Mouse (Mus musculus): Measurements from ENCODE around the gene Scrn3. TPM values are rescaled to one million over a fixed set of nuclear protein-coding genes. Genes with fewer than 3 reads are reported as not detected.

Gene Scrn3
- total RNA-seq, 1 experiment = 10.6 TPM

- Histone ChIP-seq H3K27ac (ENCODE audit: insufficient read depth, low read depth, low read length, poor library complexity, severe bottlenecking) (no peak overlapping the region), H3K9me3 (ENCODE audit: control insufficient read depth, insufficient read depth, low read depth, low read length) (no peaks in the 10 kb centered on the region), H3K4me3 (ENCODE audit: insufficient read depth in 1 of 2, low read depth in 1 of 2, low read length in 2 of 2, poor library complexity in 1 of 2, severe bottlenecking in 1 of 2) (no peak overlapping the region), H3K9ac (ENCODE audit: insufficient read depth, low read depth, low read length, poor library complexity, severe bottlenecking) (no peak overlapping the region), H3K4me1 (ENCODE audit: control insufficient read depth in 2 of 2, insufficient read depth in 2 of 2, low read length in 2 of 2, poor library complexity in 1 of 2) (peaks cover 0 to 4% of the 10 kb centered on the region in 2 experiments; a peak in 2 of 4 replicates), H3K36me3 (ENCODE audit: control insufficient read depth, insufficient read depth, low read length, poor library complexity, severe bottlenecking) (peaks cover 5% of the 10 kb centered on the region)
- in situ Hi-C loops (cut with MboI; ENCODE audit: low sequenced_read_pairs in 2 of 2, unreplicated experiment in 2 of 2) = no loop called here
- no peak for DNase-seq (ENCODE audit: low read depth, low spot score)
- TF ChIP-seq CHD2 (IDR thresholded peaks at IDR 0.05; ENCODE audit: low read depth, low read length) (no peak), HCFC1 (IDR thresholded peaks at IDR 0.05; ENCODE audit: borderline replicate concordance, insufficient read depth, low read length) (no peak), ZNF384 (IDR thresholded peaks at IDR 0.05; ENCODE audit: low read depth, low read length) (no peak), ZC3H11A (IDR thresholded peaks at IDR 0.05; ENCODE audit: borderline replicate concordance, low read depth, low read length) (no peak), MAFK (IDR thresholded peaks at IDR 0.05; ENCODE audit: insufficient read depth, low read depth, low read length) (no peak)
Measured at GRCm38 (mm10) chr2:73319218-73319617, 6.8 kb downstream of the Scrn3 start.

GRCm38 (mm10) chr2:73322991-73323390 lies 10.6 kb downstream of the Scrn3 start:
- H3K36me3 ChIP-seq (ENCODE audit: control insufficient read depth, insufficient read depth, low read length, poor library complexity, severe bottlenecking) = peaks cover 5% of the 10 kb centered on the region
- peaks cover 0 to 4% of the 10 kb centered on the region in 2 experiments; a peak in 2 of 4 replicates for H3K4me1 ChIP-seq (ENCODE audit: control insufficient read depth in 2 of 2, insufficient read depth in 2 of 2, low read length in 2 of 2, poor library complexity in 1 of 2)
- H3K9me3 ChIP-seq (ENCODE audit: control insufficient read depth, insufficient read depth, low read depth, low read length) = no peaks in the 10 kb centered on the region
- in situ Hi-C loops (cut with MboI; ENCODE audit: low sequenced_read_pairs in 2 of 2, unreplicated experiment in 2 of 2) = no loop called here
- no peak overlapping the region for H3K9ac ChIP-seq (ENCODE audit: insufficient read depth, low read depth, low read length, poor library complexity, severe bottlenecking)
- TF ChIP-seq HCFC1 (IDR thresholded peaks at IDR 0.05; ENCODE audit: borderline replicate concordance, insufficient read depth, low read length) (no peak), CHD2 (IDR thresholded peaks at IDR 0.05; ENCODE audit: low read depth, low read length) (no peak), ZC3H11A (IDR thresholded peaks at IDR 0.05; ENCODE audit: borderline replicate concordance, low read depth, low read length) (no peak), MAFK (IDR thresholded peaks at IDR 0.05; ENCODE audit: insufficient read depth, low read depth, low read length) (no peak), ZNF384 (IDR thresholded peaks at IDR 0.05; ENCODE audit: low read depth, low read length) (no peak)
- DNase-seq (ENCODE audit: low read depth, low spot score) = peak; percentile 45
- H3K27ac ChIP-seq (ENCODE audit: insufficient read depth, low read depth, low read length, poor library complexity, severe bottlenecking) = no peak overlapping the region
- H3K4me3 ChIP-seq (ENCODE audit: insufficient read depth in 1 of 2, low read depth in 1 of 2, low read length in 2 of 2, poor library complexity in 1 of 2, severe bottlenecking in 1 of 2) = no peak overlapping the region

DNA sequence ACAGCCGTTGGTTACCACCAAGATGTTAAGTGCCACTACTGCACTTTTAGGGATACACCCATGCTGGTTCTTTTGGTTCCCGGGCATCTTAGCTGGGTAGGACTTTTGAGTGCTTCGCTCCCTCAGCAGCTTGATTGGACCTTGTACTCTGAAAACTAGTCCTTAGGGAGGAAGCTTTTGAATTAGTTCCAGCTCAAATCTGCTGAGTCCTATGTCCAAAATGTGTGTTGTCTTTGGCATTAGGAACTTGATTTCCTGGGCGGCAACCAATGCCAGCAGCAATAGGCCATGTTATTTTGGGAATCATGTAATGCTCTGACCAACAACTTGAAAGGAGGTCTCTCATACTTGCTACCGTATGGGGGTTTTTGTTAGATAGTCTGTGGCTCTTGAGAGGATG lies 13.5 kb downstream of the Scrn3 start:
- Histone ChIP-seq H3K27ac (ENCODE audit: insufficient read depth, low read depth, low read length, poor library complexity, severe bottlenecking) (no peak overlapping the region), H3K9me3 (ENCODE audit: control insufficient read depth, insufficient read depth, low read depth, low read length) (no peaks in the 10 kb centered on the region), H3K36me3 (ENCODE audit: control insufficient read depth, insufficient read depth, low read length, poor library complexity, severe bottlenecking) (no peaks in the 10 kb centered on the region), H3K9ac (ENCODE audit: insufficient read depth, low read depth, low read length, poor library complexity, severe bottlenecking) (no peak overlapping the region), H3K4me3 (ENCODE audit: insufficient read depth in 1 of 2, low read depth in 1 of 2, low read length in 2 of 2, poor library complexity in 1 of 2, severe bottlenecking in 1 of 2) (no peak overlapping the region), H3K4me1 (ENCODE audit: control insufficient read depth in 2 of 2, insufficient read depth in 2 of 2, low read length in 2 of 2, poor library complexity in 1 of 2) (peaks cover 0 to 4% of the 10 kb centered on the region in 2 experiments; a peak in 2 of 4 replicates)
- no peak for TF ChIP-seq ZNF384 (IDR thresholded peaks at IDR 0.05; ENCODE audit: low read depth, low read length)
- no peak for TF ChIP-seq MAFK (IDR thresholded peaks at IDR 0.05; ENCODE audit: insufficient read depth, low read depth, low read length)
- TF ChIP-seq CHD2 (IDR thresholded peaks at IDR 0.05; ENCODE audit: low read depth, low read length) = no peak
- no peak for TF ChIP-seq HCFC1 (IDR thresholded peaks at IDR 0.05; ENCODE audit: borderline replicate concordance, insufficient read depth, low read length)
- TF ChIP-seq ZC3H11A (IDR thresholded peaks at IDR 0.05; ENCODE audit: borderline replicate concordance, low read depth, low read length) = no peak
- in situ Hi-C loops (cut with MboI; ENCODE audit: low sequenced_read_pairs in 2 of 2, unreplicated experiment in 2 of 2) = no loop called here
- no peak for DNase-seq (ENCODE audit: low read depth, low spot score)

- Histone ChIP-seq H3K36me3 (ENCODE audit: control insufficient read depth, insufficient read depth, low read length, poor library complexity, severe bottlenecking) (no peaks in the 10 kb centered on the region), H3K9ac (ENCODE audit: insufficient read depth, low read depth, low read length, poor library complexity, severe bottlenecking) (no peak overlapping the region), H3K4me1 (ENCODE audit: control insufficient read depth in 2 of 2, insufficient read depth in 2 of 2, low read length in 2 of 2, poor library complexity in 1 of 2) (no peaks in the 10 kb centered on the region), H3K9me3 (ENCODE audit: control insufficient read depth, insufficient read depth, low read depth, low read length) (no peaks in the 10 kb centered on the region), H3K27ac (ENCODE audit: insufficient read depth, low read depth, low read length, poor library complexity, severe bottlenecking) (no peak overlapping the region), H3K4me3 (ENCODE audit: insufficient read depth in 1 of 2, low read depth in 1 of 2, low read length in 2 of 2, poor library complexity in 1 of 2, severe bottlenecking in 1 of 2) (no peak overlapping the region)
- no peak for DNase-seq (ENCODE audit: low read depth, low spot score)
- no peak for TF ChIP-seq CHD2 (IDR thresholded peaks at IDR 0.05; ENCODE audit: low read depth, low read length)
- no peak for TF ChIP-seq HCFC1 (IDR thresholded peaks at IDR 0.05; ENCODE audit: borderline replicate concordance, insufficient read depth, low read length)
- no peak for TF ChIP-seq MAFK (IDR thresholded peaks at IDR 0.05; ENCODE audit: insufficient read depth, low read depth, low read length)
- TF ChIP-seq ZC3H11A (IDR thresholded peaks at IDR 0.05; ENCODE audit: borderline replicate concordance, low read depth, low read length) = no peak
- TF ChIP-seq ZNF384 (IDR thresholded peaks at IDR 0.05; ENCODE audit: low read depth, low read length) = no peak
- in situ Hi-C loops (cut with MboI; ENCODE audit: low sequenced_read_pairs in 2 of 2, unreplicated experiment in 2 of 2) = no loop called here
Measured at GRCm38 (mm10) chr2:73335949-73336348, 23.5 kb downstream of the Scrn3 start.

- Histone ChIP-seq H3K9ac (ENCODE audit: insufficient read depth, low read depth, low read length, poor library complexity, severe bottlenecking) (no peak overlapping the region), H3K27ac (ENCODE audit: insufficient read depth, low read depth, low read length, poor library complexity, severe bottlenecking) (no peak overlapping the region), H3K4me3 (ENCODE audit: insufficient read depth in 1 of 2, low read depth in 1 of 2, low read length in 2 of 2, poor library complexity in 1 of 2, severe bottlenecking in 1 of 2) (no peak overlapping the region), H3K9me3 (ENCODE audit: control insufficient read depth, insufficient read depth, low read depth, low read length) (no peaks in the 10 kb centered on the region), H3K36me3 (ENCODE audit: control insufficient read depth, insufficient read depth, low read length, poor library complexity, severe bottlenecking) (no peaks in the 10 kb centered on the region), H3K4me1 (ENCODE audit: control insufficient read depth in 2 of 2, insufficient read depth in 2 of 2, low read length in 2 of 2, poor library complexity in 1 of 2) (no peaks in the 10 kb centered on the region)
- DNase-seq (ENCODE audit: low read depth, low spot score) = no peak
- no peak for TF ChIP-seq MAFK (IDR thresholded peaks at IDR 0.05; ENCODE audit: insufficient read depth, low read depth, low read length)
- TF ChIP-seq HCFC1 (IDR thresholded peaks at IDR 0.05; ENCODE audit: borderline replicate concordance, insufficient read depth, low read length) = no peak
- TF ChIP-seq CHD2 (IDR thresholded peaks at IDR 0.05; ENCODE audit: low read depth, low read length) = no peak
- TF ChIP-seq ZC3H11A (IDR thresholded peaks at IDR 0.05; ENCODE audit: borderline replicate concordance, low read depth, low read length) = no peak
- no peak for TF ChIP-seq ZNF384 (IDR thresholded peaks at IDR 0.05; ENCODE audit: low read depth, low read length)
- in situ Hi-C loops (cut with MboI; ENCODE audit: low sequenced_read_pairs in 2 of 2, unreplicated experiment in 2 of 2) = no loop called here
Measured at GRCm38 (mm10) chr2:73338415-73338814, 26.0 kb downstream of the Scrn3 start.

All from ES-E14 (cell line).